Mouse (Mus musculus): ENCODE measurements around the gene Atg5. TPM values are rescaled to one million over a fixed set of nuclear protein-coding genes. Genes with fewer than 3 reads are reported as not detected.

The Atg5 gene
- polyA plus RNA-seq, 1 experiment from 2014 or later = 60.4 TPM

DNA sequence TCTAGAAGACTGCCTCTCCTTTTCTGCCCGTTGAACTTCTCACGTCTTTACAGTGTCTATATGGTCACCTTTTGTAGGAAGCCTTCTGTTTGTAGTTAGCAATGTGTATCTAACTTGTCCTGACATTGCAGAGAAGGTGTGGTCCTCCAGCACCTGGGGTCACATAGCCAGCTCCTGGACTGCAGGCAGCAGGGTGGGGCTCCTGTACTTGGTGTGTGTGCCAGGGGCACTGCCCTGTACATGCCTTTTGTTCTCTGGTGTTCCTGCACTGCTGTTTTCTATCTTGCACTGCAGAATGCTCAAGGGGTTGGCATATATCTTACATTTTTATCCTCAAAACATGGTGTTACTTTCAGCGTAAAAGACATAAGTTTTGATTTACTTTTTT is 36.2 kb downstream of the Atg5 start:
- no peaks in the 10 kb centered on the region for H3K36me3 ChIP-seq (ENCODE audit: control insufficient read depth, insufficient read depth, low read length)
- no peak overlapping the region for H3K4me3 ChIP-seq (ENCODE audit: low read depth, low read length)
- H3K27me3 ChIP-seq (ENCODE audit: control insufficient read depth, insufficient read depth, low read length) = no peaks in the 10 kb centered on the region
- H3K4me2 ChIP-seq = no peak overlapping the region
- no peak for DNase-seq (ENCODE audit: low spot score, missing footprints)
- no peak overlapping the region for H3K9ac ChIP-seq (ENCODE audit: low read length)
- H3K9me3 ChIP-seq (ENCODE audit: control insufficient read depth, low read length) = no peaks in the 10 kb centered on the region
- no peaks in the 10 kb centered on the region for H3K4me1 ChIP-seq (ENCODE audit: control insufficient read depth, insufficient read depth, low read length)
- no peak overlapping the region for H3K27ac ChIP-seq (ENCODE audit: low read depth, low read length)
- 90% methylated on average over 3 of the region's 3 CpGs for WGBS
- no peak for ATAC-seq (ENCODE audit: low FRiP score)

DNA sequence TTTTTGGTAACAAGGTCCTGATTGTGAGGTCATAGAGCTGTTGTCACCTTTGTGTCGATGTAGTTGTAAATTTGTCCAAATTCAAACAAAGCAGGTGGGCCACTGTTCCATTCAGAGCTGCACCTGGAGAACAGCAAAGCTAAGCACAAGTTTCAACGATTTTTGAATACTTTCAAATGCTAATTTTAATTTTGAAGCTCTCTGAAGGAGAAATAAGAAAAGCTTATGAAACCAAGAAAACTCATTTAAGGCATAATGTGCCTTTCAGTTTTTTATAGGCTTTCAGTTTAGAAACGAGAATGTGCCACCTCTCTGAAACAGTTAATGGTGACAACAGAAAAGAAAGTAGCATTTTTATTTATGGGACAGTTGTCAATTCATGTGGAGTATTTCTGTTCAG is 36.7 kb downstream of the Atg5 start:
- Histone ChIP-seq H3K27me3 (ENCODE audit: control insufficient read depth, insufficient read depth, low read length) (no peaks in the 10 kb centered on the region), H3K9me3 (ENCODE audit: control insufficient read depth, low read length) (no peaks in the 10 kb centered on the region), H3K9ac (ENCODE audit: low read length) (no peak overlapping the region), H3K36me3 (ENCODE audit: control insufficient read depth, insufficient read depth, low read length) (no peaks in the 10 kb centered on the region), H3K4me1 (ENCODE audit: control insufficient read depth, insufficient read depth, low read length) (no peaks in the 10 kb centered on the region), H3K27ac (ENCODE audit: low read depth, low read length) (no peak overlapping the region), H3K4me3 (ENCODE audit: low read depth, low read length) (no peak overlapping the region), H3K4me2 (no peak overlapping the region)
- 83% methylated on average over 3 of the region's 3 CpGs for WGBS
- ATAC-seq (ENCODE audit: low FRiP score) (no peak), DNase-seq (ENCODE audit: low spot score, missing footprints) (no peak)

- no peaks in the 10 kb centered on the region for H3K36me3 ChIP-seq (ENCODE audit: control insufficient read depth, insufficient read depth, low read length)
- no peak overlapping the region for H3K9ac ChIP-seq (ENCODE audit: low read length)
- H3K4me3 ChIP-seq (ENCODE audit: low read depth, low read length) = no peak overlapping the region
- H3K27ac ChIP-seq (ENCODE audit: low read depth, low read length) = no peak overlapping the region
- H3K4me2 ChIP-seq = no peak overlapping the region
- 92% methylated on average over 6 of the region's 6 CpGs for WGBS
- DNase-seq (ENCODE audit: low spot score, missing footprints) (no peak), ATAC-seq (ENCODE audit: low FRiP score) (no peak)
- H3K9me3 ChIP-seq (ENCODE audit: control insufficient read depth, low read length) = no peaks in the 10 kb centered on the region
- no peaks in the 10 kb centered on the region for H3K4me1 ChIP-seq (ENCODE audit: control insufficient read depth, insufficient read depth, low read length)
- no peaks in the 10 kb centered on the region for H3K27me3 ChIP-seq (ENCODE audit: control insufficient read depth, insufficient read depth, low read length)
These were observed 38.1 kb downstream of the Atg5 start for GRCm38 (mm10) chr10:44306308-44306707.

DNA sequence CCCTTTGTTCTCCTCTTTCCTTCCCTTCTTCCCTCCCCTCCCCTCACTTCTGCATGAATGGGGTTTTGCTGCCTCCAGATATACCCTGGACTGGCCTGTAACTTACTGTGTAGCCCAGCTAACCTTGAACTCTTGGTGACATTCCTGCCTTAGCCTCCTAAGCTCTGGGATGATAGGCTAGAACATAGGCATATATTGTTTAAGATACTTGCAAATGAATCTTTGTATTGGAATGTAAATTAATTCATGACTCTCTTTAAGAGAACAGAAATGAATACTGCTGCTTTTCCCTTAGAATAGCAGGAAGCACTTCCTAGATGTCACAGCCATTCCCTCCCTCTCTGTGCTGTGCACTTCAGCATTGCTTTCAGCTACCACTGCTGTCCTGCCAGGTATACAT is 40.1 kb downstream of the Atg5 start:
- H3K4me1 ChIP-seq (ENCODE audit: control insufficient read depth, insufficient read depth, low read length) = no peaks in the 10 kb centered on the region
- no peak for ATAC-seq (ENCODE audit: low FRiP score)
- DNase-seq (ENCODE audit: low spot score, missing footprints) = no peak

GRCm38 (mm10) chr10:44309250-44309649 is 41.1 kb downstream of the Atg5 start:
- H3K4me2 ChIP-seq = no peak overlapping the region
- H3K9ac ChIP-seq (ENCODE audit: low read length) = no peak overlapping the region
- H3K36me3 ChIP-seq (ENCODE audit: control insufficient read depth, insufficient read depth, low read length) = no peaks in the 10 kb centered on the region
- H3K27ac ChIP-seq (ENCODE audit: low read depth, low read length) = no peak overlapping the region
- no peak overlapping the region for H3K4me3 ChIP-seq (ENCODE audit: low read depth, low read length)
- DNase-seq (ENCODE audit: low spot score, missing footprints) (no peak), ATAC-seq (ENCODE audit: low FRiP score) (no peak)
- no peaks in the 10 kb centered on the region for H3K27me3 ChIP-seq (ENCODE audit: control insufficient read depth, insufficient read depth, low read length)
- H3K9me3 ChIP-seq (ENCODE audit: control insufficient read depth, low read length) = no peaks in the 10 kb centered on the region
- 85% methylated on average over 6 of the region's 6 CpGs for WGBS
- H3K4me1 ChIP-seq (ENCODE audit: control insufficient read depth, insufficient read depth, low read length) = no peaks in the 10 kb centered on the region

More for the DNA sequence above, 40.1 kb downstream of the Atg5 start:
- H3K36me3 ChIP-seq (ENCODE audit: control insufficient read depth, insufficient read depth, low read length) = no peaks in the 10 kb centered on the region
- no peaks in the 10 kb centered on the region for H3K9me3 ChIP-seq (ENCODE audit: control insufficient read depth, low read length)
- no peaks in the 10 kb centered on the region for H3K27me3 ChIP-seq (ENCODE audit: control insufficient read depth, insufficient read depth, low read length)
- no peak overlapping the region for H3K4me2 ChIP-seq
- H3K27ac ChIP-seq (ENCODE audit: low read depth, low read length) = no peak overlapping the region
- no peak overlapping the region for H3K9ac ChIP-seq (ENCODE audit: low read length)
- H3K4me3 ChIP-seq (ENCODE audit: low read depth, low read length) = no peak overlapping the region

DNA sequence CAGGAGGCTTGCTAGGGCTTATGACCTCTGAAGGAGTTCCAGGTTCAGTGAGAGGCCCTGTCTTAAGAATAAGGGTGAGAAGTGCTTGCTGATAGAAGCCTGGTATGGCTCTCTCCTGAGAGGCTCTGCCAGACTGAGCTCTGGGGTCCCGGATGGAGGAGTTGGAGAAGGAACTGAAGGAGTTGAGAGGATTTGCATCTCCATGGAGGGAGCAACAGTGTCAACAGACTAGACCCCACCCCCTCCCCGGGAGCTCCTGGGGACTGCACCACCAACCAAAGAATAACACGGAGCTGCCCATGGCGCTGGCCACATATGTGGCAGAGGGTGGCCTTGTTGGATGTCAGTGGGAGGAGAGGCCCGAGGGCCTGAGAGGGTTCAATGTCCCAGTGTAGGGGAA is 47.1 kb downstream of the Atg5 start:
- no peaks in the 10 kb centered on the region for H3K27me3 ChIP-seq (ENCODE audit: control insufficient read depth, insufficient read depth, low read length)
- H3K4me1 ChIP-seq (ENCODE audit: control insufficient read depth, insufficient read depth, low read length) = no peaks in the 10 kb centered on the region
- no peak overlapping the region for H3K4me3 ChIP-seq (ENCODE audit: low read depth, low read length)
- no peak; the same call in 1 of the 2 replicates for ATAC-seq (ENCODE audit: low FRiP score)
- no peak overlapping the region for H3K4me2 ChIP-seq
- DNase-seq (ENCODE audit: low spot score, missing footprints) = peak; percentile 28
- no peaks in the 10 kb centered on the region for H3K36me3 ChIP-seq (ENCODE audit: control insufficient read depth, insufficient read depth, low read length)
- H3K9ac ChIP-seq (ENCODE audit: low read length) = no peak overlapping the region
- no peak overlapping the region for H3K27ac ChIP-seq (ENCODE audit: low read depth, low read length)
- WGBS = 25% methylated on average over 5 of the region's 5 CpGs
- H3K9me3 ChIP-seq (ENCODE audit: control insufficient read depth, low read length) = no peaks in the 10 kb centered on the region

DNA sequence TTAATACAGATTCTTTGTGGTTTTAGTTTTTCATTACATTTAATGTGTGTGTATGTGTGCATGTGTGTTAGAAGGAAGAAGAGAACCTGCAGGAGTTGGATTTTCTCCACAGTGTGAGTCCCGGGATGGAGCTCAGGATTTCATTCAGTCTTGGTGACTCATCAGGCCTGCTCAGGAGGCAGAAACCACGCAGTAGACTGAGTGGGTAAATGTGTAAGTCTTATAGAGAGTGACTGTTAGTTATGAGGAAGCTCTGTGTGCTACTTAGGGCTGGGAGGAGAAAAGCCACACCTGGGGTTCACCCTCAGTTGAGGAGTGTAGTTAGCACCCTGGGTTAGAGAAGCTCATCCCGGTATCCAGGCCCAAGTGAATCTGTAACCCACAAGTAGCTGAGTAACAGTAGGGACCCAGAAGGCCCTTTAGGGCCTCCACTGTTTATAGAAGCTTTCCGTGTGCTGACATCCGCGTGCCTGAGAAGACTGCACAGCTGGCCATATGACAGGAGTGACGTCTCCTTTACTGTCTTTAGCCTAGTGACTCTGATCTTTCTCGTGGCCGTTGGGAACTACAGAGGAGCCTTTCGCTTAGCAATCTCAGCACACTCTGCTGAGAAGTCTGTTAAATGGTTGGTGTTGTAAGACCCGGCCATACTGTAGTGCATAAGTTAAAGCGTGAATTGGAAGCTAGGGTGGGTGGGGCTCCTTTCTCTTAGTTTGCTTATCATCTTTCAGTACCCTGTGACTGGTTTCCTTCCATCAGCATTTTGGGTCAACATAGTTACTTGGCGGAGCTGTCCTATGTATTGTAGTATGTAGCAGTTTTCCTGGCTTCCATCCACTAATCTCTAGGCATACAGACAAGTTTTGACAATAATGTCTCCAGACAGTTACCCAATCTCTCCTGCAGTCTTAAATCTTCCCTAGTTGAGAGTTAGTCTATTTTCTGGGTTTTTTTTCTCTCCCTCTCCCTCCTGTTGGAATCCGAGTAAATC is 48.4 kb downstream of the Atg5 start:
- no peak overlapping the region for H3K4me2 ChIP-seq
- ATAC-seq (ENCODE audit: low FRiP score) = no peak
- H3K27me3 ChIP-seq (ENCODE audit: control insufficient read depth, insufficient read depth, low read length) = no peaks in the 10 kb centered on the region
- H3K9me3 ChIP-seq (ENCODE audit: control insufficient read depth, low read length) = no peaks in the 10 kb centered on the region
- H3K9ac ChIP-seq (ENCODE audit: low read length) = no peak overlapping the region
- WGBS = 83% methylated on average over 14 of the region's 14 CpGs
- no peak overlapping the region for H3K4me3 ChIP-seq (ENCODE audit: low read depth, low read length)
- H3K4me1 ChIP-seq (ENCODE audit: control insufficient read depth, insufficient read depth, low read length) = no peaks in the 10 kb centered on the region
- no peaks in the 10 kb centered on the region for H3K36me3 ChIP-seq (ENCODE audit: control insufficient read depth, insufficient read depth, low read length)
- peak; percentile 71 for DNase-seq (ENCODE audit: low spot score, missing footprints)
- H3K27ac ChIP-seq (ENCODE audit: low read depth, low read length) = no peak overlapping the region

DNA sequence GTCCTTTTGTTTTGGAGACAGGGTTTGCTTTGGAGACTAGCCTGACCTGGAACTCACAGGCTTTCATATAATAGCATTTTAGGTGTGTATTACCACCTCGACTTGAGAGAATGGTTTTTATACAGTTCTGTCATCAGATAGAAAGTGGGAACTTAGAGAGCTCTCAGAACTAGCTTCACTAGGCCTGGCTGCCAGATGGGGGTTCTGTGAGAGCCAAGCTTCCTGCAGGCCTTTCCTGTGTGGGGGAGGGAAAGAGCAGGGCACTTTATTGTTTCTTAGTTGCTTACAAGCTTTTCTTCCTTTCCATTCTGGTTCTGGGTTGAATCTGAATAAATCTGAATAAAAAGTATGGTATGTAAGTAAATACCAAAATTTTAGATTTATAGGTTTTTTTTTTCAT is 54.0 kb downstream of the Atg5 start:
- no peaks in the 10 kb centered on the region for H3K36me3 ChIP-seq (ENCODE audit: control insufficient read depth, insufficient read depth, low read length)
- no peak overlapping the region for H3K4me3 ChIP-seq (ENCODE audit: low read depth, low read length)
- no peaks in the 10 kb centered on the region for H3K27me3 ChIP-seq (ENCODE audit: control insufficient read depth, insufficient read depth, low read length)
- H3K27ac ChIP-seq (ENCODE audit: low read depth, low read length) = no peak overlapping the region
- H3K4me2 ChIP-seq = no peak overlapping the region
- H3K4me1 ChIP-seq (ENCODE audit: control insufficient read depth, insufficient read depth, low read length) = peaks cover 4% of the 10 kb centered on the region; the same call in 1 of the 2 replicates
- 87% methylated on average over 1 of the region's 1 CpGs for WGBS
- ATAC-seq (ENCODE audit: low FRiP score) (no peak), DNase-seq (ENCODE audit: low spot score, missing footprints) (peak; percentile 19)
- no peaks in the 10 kb centered on the region for H3K9me3 ChIP-seq (ENCODE audit: control insufficient read depth, low read length)
- no peak overlapping the region for H3K9ac ChIP-seq (ENCODE audit: low read length)

DNA sequence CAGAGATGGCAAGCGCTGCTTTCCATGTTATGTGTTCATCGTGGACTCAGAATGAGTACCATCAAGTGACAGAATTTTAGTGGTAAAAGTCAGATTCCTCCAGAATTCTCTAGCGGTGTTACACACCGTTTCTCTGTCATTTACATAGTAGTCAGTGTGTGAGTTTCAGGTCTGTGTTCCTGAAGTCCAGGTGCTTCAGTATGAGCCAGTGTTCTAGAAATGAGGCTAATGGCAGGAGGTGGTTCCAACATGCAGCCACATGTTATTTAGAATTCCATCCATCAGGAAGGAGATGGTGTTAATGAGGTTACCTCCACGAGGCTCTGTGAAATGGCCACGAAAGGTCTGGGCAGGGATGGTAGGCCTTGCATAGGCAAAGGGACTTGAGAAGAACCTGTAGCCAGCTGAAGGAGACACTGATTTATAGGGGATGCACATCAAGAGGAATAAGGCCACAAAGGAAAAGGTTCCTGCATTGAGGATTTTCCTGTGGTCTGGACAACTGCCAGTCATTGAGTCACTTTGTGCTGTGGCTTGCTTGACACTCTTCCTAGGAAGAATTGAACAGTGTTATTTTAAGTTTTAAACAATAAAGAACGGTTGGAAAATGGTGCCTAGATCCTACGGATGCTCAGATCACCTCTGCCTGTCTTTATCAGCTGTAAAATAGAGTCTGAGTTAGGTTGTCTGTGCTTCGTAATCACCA is 55.1 kb downstream of the Atg5 start:
- H3K4me1 ChIP-seq (ENCODE audit: control insufficient read depth, insufficient read depth, low read length) = peaks cover 4% of the 10 kb centered on the region; the same call in 1 of the 2 replicates
- peak; percentile 45 for DNase-seq (ENCODE audit: low spot score, missing footprints)
- H3K9me3 ChIP-seq (ENCODE audit: control insufficient read depth, low read length) = no peaks in the 10 kb centered on the region
- no peak overlapping the region for H3K27ac ChIP-seq (ENCODE audit: low read depth, low read length)
- WGBS = 91% methylated on average over 9 of the region's 9 CpGs
- H3K4me2 ChIP-seq = no peak overlapping the region
- no peaks in the 10 kb centered on the region for H3K27me3 ChIP-seq (ENCODE audit: control insufficient read depth, insufficient read depth, low read length)
- H3K9ac ChIP-seq (ENCODE audit: low read length) = no peak overlapping the region
- ATAC-seq (ENCODE audit: low FRiP score) = no peak
- no peaks in the 10 kb centered on the region for H3K36me3 ChIP-seq (ENCODE audit: control insufficient read depth, insufficient read depth, low read length)
- no peak overlapping the region for H3K4me3 ChIP-seq (ENCODE audit: low read depth, low read length)

Data from midbrain, embryonic 11.5 days (tissue).